Mouse (Mus musculus) C2C12 (cell line): ENCODE measurements at regions not wholly inside any gene's neighbourhood (a gene's known extent, or its start where the extent isn't known, plus 50 kb on each side); places are given as distances from the start of the nearest gene placed in this dataset.

Experiments
- H3K27me3 ChIP-seq: one replicate; pipeline ENCODE4 v1.6.1; 2011; ENCODE audit not compliant: control insufficient read depth, insufficient read depth, insufficient read length
- H3K36me3 ChIP-seq: one replicate; pipeline ENCODE4 v1.6.1; 2011; ENCODE audit not compliant: control insufficient read depth, insufficient read depth
- H3K4me3 ChIP-seq: one replicate; pipeline ENCODE4 v1.5.1; 2011; ENCODE audit warnings: mild to moderate bottlenecking, control low read depth; ENCODE audit not compliant: poor library complexity, insufficient read depth, severe bottlenecking
- H3K79me2 ChIP-seq: one replicate; pipeline ENCODE4 v1.6.1; 2011; ENCODE audit not compliant: control insufficient read depth, insufficient read depth
- H3K79me3 ChIP-seq: one replicate; pipeline ENCODE4 v1.6.1; 2011; ENCODE audit warnings: low read depth, control low read depth
- H3ac ChIP-seq: one replicate; pipeline ENCODE3; 2011; ENCODE audit warnings: low read depth; ENCODE audit not compliant: control insufficient read depth, insufficient read length
- CEBPB ChIP-seq: IDR thresholded peaks from one replicate; pipeline ENCODE4 v1.6.1; 2011; ENCODE audit warnings: low read depth, mild to moderate bottlenecking, control low read depth, moderate library complexity
- CTCF ChIP-seq: IDR thresholded peaks from one replicate; pipeline ENCODE4 v1.5.1; 2011; ENCODE audit not compliant: control insufficient read depth, insufficient read depth, insufficient read length
- FOSL1 ChIP-seq: IDR thresholded peaks from one replicate; pipeline ENCODE4 v1.8.0; 2011; ENCODE audit warnings: mild to moderate bottlenecking, low read length; ENCODE audit not compliant: poor library complexity, insufficient read depth, severe bottlenecking
- MAX ChIP-seq: IDR thresholded peaks from one replicate; pipeline ENCODE4 v1.6.1; 2011; ENCODE audit warnings: mild to moderate bottlenecking, control low read depth
- MYOD1 ChIP-seq: IDR thresholded peaks from one replicate; pipeline ENCODE4 v1.6.1; 2011; ENCODE audit warnings: low read depth; ENCODE audit not compliant: control insufficient read depth, insufficient read length
- MYOG ChIP-seq: IDR thresholded peaks from one replicate; pipeline ENCODE4 v1.6.1; 2011; ENCODE audit not compliant: control insufficient read depth, insufficient read length; ENCODE audit errors: extremely low read depth
- USF1 ChIP-seq: IDR thresholded peaks from one replicate; pipeline ENCODE4 v1.6.1; 2011; ENCODE audit warnings: low read depth, mild to moderate bottlenecking, control low read depth, moderate library complexity

DNA sequence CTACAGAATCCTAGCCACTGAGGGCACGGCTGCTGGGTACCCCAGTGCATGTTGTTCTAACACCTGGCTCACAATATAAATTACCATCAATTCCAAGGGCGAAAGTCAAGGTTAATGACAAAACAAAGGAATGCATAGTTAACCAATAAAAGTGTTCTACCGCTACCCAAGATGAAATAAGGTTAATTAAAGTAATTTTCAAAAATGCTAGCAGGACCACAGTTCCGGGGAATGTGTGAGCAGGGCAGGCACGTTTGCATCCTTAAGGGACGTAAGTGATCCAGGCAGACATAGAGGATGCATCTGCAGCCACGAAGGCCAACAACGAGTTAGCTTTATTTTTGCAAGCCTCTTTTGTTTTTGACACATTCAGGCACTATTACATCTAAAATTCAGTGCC, 220.3 kb upstream of the Nfe2l3 start:
- H3ac ChIP-seq: no peak overlapping the region
- TF ChIP-seq USF1: no peak
- no peak for TF ChIP-seq CEBPB
- no peak for TF ChIP-seq FOSL1
- no peak for TF ChIP-seq MAX
- TF ChIP-seq MYOD1: no peak
- TF ChIP-seq CTCF: no peak
- no peak for TF ChIP-seq MYOG
- no peak overlapping the region for H3K4me3 ChIP-seq
- no peaks in the 10 kb centered on the region for H3K79me3 ChIP-seq
- H3K36me3 ChIP-seq: no peaks in the 10 kb centered on the region
- no peaks in the 10 kb centered on the region for H3K79me2 ChIP-seq
- H3K27me3 ChIP-seq: no peaks in the 10 kb centered on the region

GRCm38 (mm10) chr6:51215371-51215770, 217.1 kb upstream of the Nfe2l3 start:
- no peak for TF ChIP-seq USF1
- no peak for TF ChIP-seq CTCF
- no peak for TF ChIP-seq FOSL1
- no peak for TF ChIP-seq MAX
- TF ChIP-seq MYOD1: no peak
- TF ChIP-seq CEBPB: no peak
- no peak for TF ChIP-seq MYOG
- Histone ChIP-seq H3K4me3 (no peak overlapping the region), H3ac (no peak overlapping the region), H3K36me3 (no peaks in the 10 kb centered on the region), H3K27me3 (no peaks in the 10 kb centered on the region), H3K79me2 (no peaks in the 10 kb centered on the region), H3K79me3 (no peaks in the 10 kb centered on the region)

GRCm38 (mm10) chr6:51216472-51216871, 216.0 kb upstream of the Nfe2l3 start:
- TF ChIP-seq MYOG: no peak
- no peak for TF ChIP-seq CEBPB
- no peak for TF ChIP-seq MYOD1
- TF ChIP-seq FOSL1: no peak
- no peak for TF ChIP-seq CTCF
- TF ChIP-seq MAX: no peak
- no peak for TF ChIP-seq USF1

DNA sequence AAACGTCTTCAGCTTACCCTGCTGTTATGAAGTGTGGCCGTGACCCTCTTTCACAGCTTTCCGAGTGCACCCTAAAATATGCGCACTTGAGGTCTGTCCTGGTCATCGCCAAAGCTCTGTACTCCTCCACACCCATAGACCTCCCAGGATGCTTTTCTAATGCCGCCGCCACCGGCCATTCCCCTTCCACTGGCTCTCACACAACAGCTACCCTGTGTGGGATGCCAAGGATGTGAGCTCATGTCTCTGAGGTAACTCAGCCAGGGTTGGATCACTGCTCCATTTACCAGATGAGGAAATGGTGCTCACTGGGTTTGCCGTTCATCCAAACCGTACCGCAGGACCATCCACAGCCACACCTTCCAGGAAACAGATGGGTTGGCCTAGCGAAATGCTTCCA, 212.8 kb upstream of the Nfe2l3 start:
- Histone ChIP-seq H3K36me3 (no peaks in the 10 kb centered on the region), H3K79me2 (no peaks in the 10 kb centered on the region), H3K79me3 (no peaks in the 10 kb centered on the region), H3K27me3 (no peaks in the 10 kb centered on the region), H3K4me3 (no peak overlapping the region), H3ac (no peak overlapping the region)
- TF ChIP-seq MAX: no peak
- no peak for TF ChIP-seq USF1
- no peak for TF ChIP-seq MYOG
- TF ChIP-seq MYOD1: no peak
- TF ChIP-seq CTCF: no peak
- no peak for TF ChIP-seq CEBPB
- no peak for TF ChIP-seq FOSL1

More at GRCm38 (mm10) chr6:51216472-51216871, 216.0 kb upstream of the Nfe2l3 start:
- H3K27me3 ChIP-seq: no peaks in the 10 kb centered on the region
- H3ac ChIP-seq: no peak overlapping the region
- no peaks in the 10 kb centered on the region for H3K79me3 ChIP-seq
- H3K36me3 ChIP-seq: no peaks in the 10 kb centered on the region
- H3K4me3 ChIP-seq: no peak overlapping the region
- no peaks in the 10 kb centered on the region for H3K79me2 ChIP-seq

DNA sequence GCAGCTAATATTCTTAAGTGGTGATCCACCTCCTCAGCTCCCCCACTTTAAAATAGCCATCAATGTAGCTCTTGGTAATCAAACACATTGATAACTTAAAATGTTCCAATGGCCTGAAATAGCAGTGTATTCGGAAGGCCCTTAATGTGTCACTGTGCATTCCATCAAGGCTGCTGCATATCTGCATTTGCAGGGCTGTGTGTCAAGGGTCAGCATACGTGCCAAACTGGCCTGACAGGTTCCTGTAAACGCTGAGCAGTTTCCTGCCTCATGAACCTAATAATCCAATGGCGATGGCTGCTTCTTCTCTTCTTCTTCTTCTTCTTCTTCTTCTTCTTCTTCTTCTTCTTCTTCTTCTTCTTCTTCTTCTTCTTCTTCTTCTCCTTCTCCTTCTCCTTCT, 211.7 kb upstream of the Nfe2l3 start:
- H3K36me3 ChIP-seq: no peaks in the 10 kb centered on the region
- H3K4me3 ChIP-seq: no peak overlapping the region
- H3ac ChIP-seq: no peak overlapping the region
- H3K79me2 ChIP-seq: no peaks in the 10 kb centered on the region
- H3K79me3 ChIP-seq: no peaks in the 10 kb centered on the region
- TF ChIP-seq MAX: no peak
- no peak for TF ChIP-seq CEBPB
- no peaks in the 10 kb centered on the region for H3K27me3 ChIP-seq

DNA sequence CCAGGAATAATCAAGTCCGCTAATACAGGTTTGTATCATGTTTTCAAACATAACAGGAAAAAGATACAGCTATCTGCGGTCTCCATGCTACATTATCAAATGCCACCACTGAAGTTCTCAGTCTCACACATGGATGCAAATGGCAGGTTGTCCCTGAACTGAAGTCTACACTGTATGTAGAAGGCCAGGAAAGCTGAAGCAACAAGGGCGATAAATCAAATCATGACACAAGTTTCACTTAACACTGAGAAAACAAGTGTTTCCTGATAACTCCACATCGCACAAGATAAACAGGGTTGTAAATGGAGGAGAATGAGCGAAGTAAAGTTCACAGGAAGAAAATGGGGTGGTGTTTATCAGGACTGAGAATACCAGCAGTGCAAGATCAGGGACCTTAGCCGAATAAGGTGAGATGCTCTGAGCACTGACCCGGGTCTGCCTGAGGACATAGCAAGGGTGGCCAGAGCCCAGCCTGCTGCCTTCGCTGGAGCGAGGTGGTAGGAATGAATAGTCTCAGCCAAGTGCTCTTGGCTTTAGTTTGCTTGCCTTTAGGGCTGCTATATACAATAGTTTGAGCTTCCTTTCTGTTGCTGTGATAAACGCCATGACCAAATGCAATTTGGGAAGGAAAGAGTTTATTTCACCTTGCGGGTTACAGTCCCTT, 196.3 kb upstream of the Nfe2l3 start:
- H3K4me3 ChIP-seq: no peak overlapping the region
- no peaks in the 10 kb centered on the region for H3K79me2 ChIP-seq
- H3K36me3 ChIP-seq: no peaks in the 10 kb centered on the region
- TF ChIP-seq MAX: no peak
- TF ChIP-seq MYOG: no peak
- TF ChIP-seq MYOD1: no peak
- no peak for TF ChIP-seq USF1
- TF ChIP-seq CTCF: no peak
- TF ChIP-seq FOSL1: no peak
- no peak overlapping the region for H3ac ChIP-seq
- no peaks in the 10 kb centered on the region for H3K79me3 ChIP-seq
- peaks cover 7% of the 10 kb centered on the region for H3K27me3 ChIP-seq
